Comparison of ENCODE assay signal across 8 mouse cellular contexts in the genomic region with DNA sequence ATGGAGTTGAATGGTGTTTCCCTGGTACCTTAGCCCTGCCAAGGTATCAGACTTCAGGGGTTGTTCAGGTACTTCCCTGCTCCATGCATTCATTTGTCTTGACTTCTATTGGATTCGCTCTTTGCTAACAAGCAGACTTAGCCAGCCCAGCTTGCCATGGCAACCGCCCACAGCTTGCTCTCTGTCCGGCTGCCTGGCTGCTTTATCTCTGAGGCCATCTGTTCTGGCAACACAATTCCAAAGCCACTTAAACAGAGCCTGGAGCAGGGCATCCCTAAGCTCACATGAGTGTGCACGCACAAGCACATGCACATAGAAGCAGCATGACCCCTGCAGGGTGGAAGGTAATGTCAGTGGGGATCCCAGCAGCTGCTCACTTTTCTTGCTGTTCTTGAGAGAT. TPM values are rescaled to one million over a fixed set of nuclear protein-coding genes. Genes with fewer than 3 reads are reported as not detected.
DNase-seq lines count a peak whose midpoint lies in the region; ATAC-seq and TF ChIP-seq lines count a peak whose summit lies in the region.

No protein-coding gene starts in this region.

- no peaks in the 10 kb centered on the region for H3K36me3 ChIP-seq in hindbrain, embryonic 12.5 days
- no peaks in the 10 kb centered on the region for H3K36me3 ChIP-seq in midbrain, embryonic 15.5 days (replicated peaks)
- no peaks in the 10 kb centered on the region for H3K36me3 ChIP-seq in lung, postnatal 0 days (ENCODE audit: insufficient read depth, low read length)
- H3K36me3 ChIP-seq in liver, postnatal 0 days (replicated peaks; ENCODE audit: insufficient read depth, low read length): no peaks in the 10 kb centered on the region

- peak; percentile 27; the same call in 1 of the 2 replicates for ATAC-seq in hindbrain, embryonic 12.5 days (ENCODE audit: low FRiP score)
- ATAC-seq in midbrain, embryonic 15.5 days (replicated peaks): peak; percentile 67
- ATAC-seq in lung, postnatal 0 days: no peak
- no peak for ATAC-seq in liver, postnatal 0 days

- no peak overlapping the region for H3K9ac ChIP-seq in hindbrain, embryonic 12.5 days
- H3K9ac ChIP-seq in midbrain, embryonic 15.5 days: no peak overlapping the region
- no peak overlapping the region for H3K9ac ChIP-seq in lung, postnatal 0 days (replicated peaks; ENCODE audit: low read depth)
- H3K9ac ChIP-seq in liver, postnatal 0 days (replicated peaks): no peak overlapping the region

- DNase-seq in MN1 (ENCODE audit: low spot score): peak; percentile 95
- peak; percentile 88 to 91 for DNase-seq in cerebellum, postnatal 14 days
- no peak for DNase-seq in lung, postnatal 0 days (ENCODE audit: low spot score)
- DNase-seq in testis, postnatal 14 days (ENCODE audit: low spot score): no peak
- no peak for DNase-seq in urinary bladder, postnatal 10 days (ENCODE audit: low spot score)
- DNase-seq in liver, postnatal 0 days: no peak

- H3K4me1 ChIP-seq in hindbrain, embryonic 12.5 days: peaks cover 41% of the 10 kb centered on the region
- H3K4me1 ChIP-seq in midbrain, embryonic 15.5 days: peaks cover 27% of the 10 kb centered on the region
- no peaks in the 10 kb centered on the region for H3K4me1 ChIP-seq in lung, postnatal 0 days (ENCODE audit: insufficient read depth, low read depth, low read length)
- no peaks in the 10 kb centered on the region for H3K4me1 ChIP-seq in liver, postnatal 0 days (ENCODE audit: insufficient read depth)

- H3K9me3 ChIP-seq in hindbrain, embryonic 12.5 days (replicated peaks): no peaks in the 10 kb centered on the region
- no peaks in the 10 kb centered on the region for H3K9me3 ChIP-seq in midbrain, embryonic 15.5 days
- H3K9me3 ChIP-seq in lung, postnatal 0 days (ENCODE audit: low read length): no peaks in the 10 kb centered on the region
- no peaks in the 10 kb centered on the region for H3K9me3 ChIP-seq in liver, postnatal 0 days (ENCODE audit: low read length)

- no peak for TF ChIP-seq CTCF in lung, postnatal 0 days (IDR thresholded peaks at IDR 0.05)
- TF ChIP-seq CTCF in liver, postnatal 0 days (IDR thresholded peaks at IDR 0.05; ENCODE audit: low read depth): no peak

- peak overlapping the region; percentile 64 for H3K27ac ChIP-seq in hindbrain, embryonic 12.5 days
- H3K27ac ChIP-seq in midbrain, embryonic 15.5 days: peak overlapping the region; percentile 54
- H3K27ac ChIP-seq in lung, postnatal 0 days (ENCODE audit: low read length): no peak overlapping the region
- no peak overlapping the region for H3K27ac ChIP-seq in liver, postnatal 0 days (ENCODE audit: low read depth)

- no peak for TF ChIP-seq EP300 in lung, postnatal 0 days (IDR thresholded peaks at IDR 0.05)
- TF ChIP-seq EP300 in liver, postnatal 0 days (IDR thresholded peaks at IDR 0.05; ENCODE audit: low read depth): no peak

- 16% methylated on average over 4 of the region's 4 CpGs for WGBS in hindbrain, embryonic 12.5 days
- 4% methylated on average over 4 of the region's 4 CpGs for WGBS in midbrain, embryonic 15.5 days
- 15% methylated on average over 4 of the region's 4 CpGs for WGBS in lung, postnatal 0 days
- WGBS in liver, postnatal 0 days (ENCODE audit: insufficient replicate concordance): 21% methylated on average over 4 of the region's 4 CpGs

- H3K4me2 ChIP-seq in hindbrain, embryonic 12.5 days (replicated peaks): no peak overlapping the region; the same call in 1 of the 2 replicates
- no peak overlapping the region for H3K4me2 ChIP-seq in midbrain, embryonic 15.5 days
- no peak overlapping the region for H3K4me2 ChIP-seq in lung, postnatal 0 days (replicated peaks; ENCODE audit: low read depth, low read length)
- H3K4me2 ChIP-seq in liver, postnatal 0 days (ENCODE audit: low read depth, low read length): no peak overlapping the region

- H3K4me3 ChIP-seq in hindbrain, embryonic 12.5 days: no peak overlapping the region
- no peak overlapping the region for H3K4me3 ChIP-seq in midbrain, embryonic 15.5 days
- no peak overlapping the region for H3K4me3 ChIP-seq in lung, postnatal 0 days (ENCODE audit: low read depth, low read length)
- no peak overlapping the region for H3K4me3 ChIP-seq in liver, postnatal 0 days (ENCODE audit: low read depth, low read length)

- no peaks in the 10 kb centered on the region for H3K27me3 ChIP-seq in hindbrain, embryonic 12.5 days
- no peaks in the 10 kb centered on the region for H3K27me3 ChIP-seq in midbrain, embryonic 15.5 days (replicated peaks)
- no peaks in the 10 kb centered on the region for H3K27me3 ChIP-seq in lung, postnatal 0 days (replicated peaks; ENCODE audit: insufficient read depth, low read length)
- no peaks in the 10 kb centered on the region for H3K27me3 ChIP-seq in liver, postnatal 0 days (ENCODE audit: insufficient read depth, low read length)

RNA-seq across cellular contexts. Expression of gene Myt1, which starts 4.1 kb away (rescaled TPM):
- 57.8 and 62.1 TPM in 2 replicates for polyA plus RNA-seq in hindbrain, embryonic 12.5 days (2016; fragmentation: Nextera tagmentation; extraction: Ambion mirVana)
- 22.0 and 24.6 TPM in 2 replicates for polyA plus RNA-seq in midbrain, embryonic 15.5 days (2015; fragmentation: Nextera tagmentation; extraction: Ambion mirVana)
- polyA plus RNA-seq in lung, postnatal 0 days (2015; fragmentation: Nextera tagmentation; extraction: Ambion mirVana): not detected in 2 replicates
- not detected in 2 replicates for polyA plus RNA-seq in liver, postnatal 0 days (2015; fragmentation: Nextera tagmentation; extraction: Ambion mirVana)

RNA-seq across cellular contexts. Expression of gene Oprl1, which starts 44.2 kb away (rescaled TPM):
- polyA plus RNA-seq in hindbrain, embryonic 12.5 days (2016; fragmentation: Nextera tagmentation; extraction: Ambion mirVana): 42.7 and 43.2 TPM in 2 replicates
- 106 and 107 TPM in 2 replicates for polyA plus RNA-seq in midbrain, embryonic 15.5 days (2015; fragmentation: Nextera tagmentation; extraction: Ambion mirVana)
- 0.20 TPM in 1 of 2 replicates, not detected in the other for polyA plus RNA-seq in lung, postnatal 0 days (2015; fragmentation: Nextera tagmentation; extraction: Ambion mirVana)
- 0.07 and 0.17 TPM in 2 replicates for polyA plus RNA-seq in liver, postnatal 0 days (2015; fragmentation: Nextera tagmentation; extraction: Ambion mirVana)

Comparison
In these comparisons a context has a peak if more than half of its experiments do, and no peak if none do; other contexts are left out.
1. DNase-seq: peak in MN1 (single experiment) and cerebellum, postnatal 14 days (2 of 2); none in lung, postnatal 0 days (single experiment), testis, postnatal 14 days (single experiment), urinary bladder, postnatal 10 days (single experiment) and liver, postnatal 0 days (single experiment).
2. ATAC-seq: peak in hindbrain, embryonic 12.5 days (single experiment) and midbrain, embryonic 15.5 days (single experiment); none in lung, postnatal 0 days (single experiment) and liver, postnatal 0 days (single experiment).
3. H3K27ac ChIP-seq: peak in hindbrain, embryonic 12.5 days (single experiment) and midbrain, embryonic 15.5 days (single experiment); none in lung, postnatal 0 days (single experiment) and liver, postnatal 0 days (single experiment).
4. RNA of gene Myt1, which starts 4.1 kb away (polyA plus RNA-seq): 57.8 to 62.1 TPM in hindbrain, embryonic 12.5 days and 22.0 to 24.6 TPM in midbrain, embryonic 15.5 days; not detected in lung, postnatal 0 days and not detected in liver, postnatal 0 days; every median in the first group is over 10 times any median in the second.
5. RNA of gene Oprl1, which starts 44.2 kb away (polyA plus RNA-seq): 106 to 107 TPM in midbrain, embryonic 15.5 days and 42.7 to 43.2 TPM in hindbrain, embryonic 12.5 days; 0.20 TPM in lung, postnatal 0 days and 0.07 to 0.17 TPM in liver, postnatal 0 days; every median in the first group is over 10 times any median in the second.